Mouse (Mus musculus) liver, embryonic 15.5 days (tissue): ENCODE data around the gene Ankrd44. TPM values are rescaled to one million over a fixed set of nuclear protein-coding genes. Genes with fewer than 3 reads are reported as not detected.

Experiments
- ATAC-seq: fragments of 200-750 bp; cut with Nextera tagmentation; 2 replicates; pipeline ENCODE4 v1.8.0; 2017; ENCODE audit warnings: moderate number of reproducible peaks, mild to moderate bottlenecking, moderate library complexity; ENCODE audit not compliant: insufficient read depth
- H3K27ac ChIP-seq: fragments of 300-500 bp; sonication (generic); replicated peaks from 2 replicates; pipeline ENCODE4 v1.5.1; 2015; ENCODE audit warnings: mild to moderate bottlenecking, inconsistent platforms
- H3K27me3 ChIP-seq: fragments of 300-500 bp; sonication (generic); 2 replicates; pipeline ENCODE4 v1.6.1; 2015; ENCODE audit warnings: mild to moderate bottlenecking, inconsistent platforms
- H3K36me3 ChIP-seq: fragments of 300-500 bp; sonication (generic); replicated peaks from 2 replicates; pipeline ENCODE4 v1.6.1; 2015; ENCODE audit warnings: moderate library complexity, mild to moderate bottlenecking, inconsistent platforms
- H3K4me1 ChIP-seq: fragments of 300-500 bp; sonication (generic); replicated peaks from 2 replicates; pipeline ENCODE4 v1.6.1; 2015; ENCODE audit warnings: inconsistent platforms
- H3K4me2 ChIP-seq: fragments of 300-500 bp; sonication (generic); 2 replicates; pipeline ENCODE4 v1.6.1; 2015; ENCODE audit warnings: moderate library complexity, mild to moderate bottlenecking, inconsistent platforms
- H3K4me3 ChIP-seq: fragments of 300-500 bp; sonication (generic); replicated peaks from 2 replicates; pipeline ENCODE4 v1.5.1; 2015; ENCODE audit warnings: mild to moderate bottlenecking, inconsistent platforms
- H3K9ac ChIP-seq: fragments of 300-500 bp; sonication (generic); 2 replicates; pipeline ENCODE4 v1.6.1; 2015; ENCODE audit warnings: moderate library complexity, mild to moderate bottlenecking, inconsistent platforms
- H3K9me3 ChIP-seq: fragments of 300-500 bp; sonication (generic); replicated peaks from 2 replicates; pipeline ENCODE4 v1.6.1; 2016; ENCODE audit warnings: inconsistent platforms
- WGBS: fragments of 180-500 bp; shearing (Covaris S2); methylation state at CpG from one replicate; pipeline ENCODE4 v1.1.7; 2015; ENCODE audit warnings: mixed read lengths; ENCODE audit not compliant: insufficient replicate concordance; 5-methylcytosine and 5-hydroxymethylcytosine counted together
- polyA plus RNA-seq: library from polyadenylated mRNA; unstranded; fragments of >200 nt; fragmentation: Nextera tagmentation; extraction: Ambion mirVana; gene quantifications from 2 replicates; pipeline ENCODE4 v1.2.1, GENCODE M21; 2015

The Ankrd44 gene
- polyA plus RNA-seq, 1 experiment from 2014 or later: 3.7 TPM

GRCm38 (mm10) chr1:54860361-54860760, 65.8 kb downstream of the Ankrd44 start:
- no peak for ATAC-seq
- Histone ChIP-seq H3K9me3 (no peaks in the 10 kb centered on the region), H3K4me1 (peaks cover 10% of the 10 kb centered on the region; the same call in 1 of the 2 replicates), H3K9ac (no peak overlapping the region), H3K27ac (no peak overlapping the region), H3K27me3 (no peaks in the 10 kb centered on the region), H3K4me3 (no peak overlapping the region), H3K36me3 (no peaks in the 10 kb centered on the region), H3K4me2 (no peak overlapping the region)
- 42% methylated on average over 5 of the region's 5 CpGs for WGBS

GRCm38 (mm10) chr1:54859876-54860275, 66.3 kb downstream of the Ankrd44 start:
- H3K4me2 ChIP-seq: no peak overlapping the region
- H3K36me3 ChIP-seq: no peaks in the 10 kb centered on the region
- H3K9ac ChIP-seq: no peak overlapping the region
- ATAC-seq: no peak
- H3K4me1 ChIP-seq: peaks cover 7% of the 10 kb centered on the region; the same call in 1 of the 2 replicates
- no peak overlapping the region for H3K4me3 ChIP-seq
- no peak overlapping the region for H3K27ac ChIP-seq
- no peaks in the 10 kb centered on the region for H3K27me3 ChIP-seq
- H3K9me3 ChIP-seq: no peaks in the 10 kb centered on the region

DNA sequence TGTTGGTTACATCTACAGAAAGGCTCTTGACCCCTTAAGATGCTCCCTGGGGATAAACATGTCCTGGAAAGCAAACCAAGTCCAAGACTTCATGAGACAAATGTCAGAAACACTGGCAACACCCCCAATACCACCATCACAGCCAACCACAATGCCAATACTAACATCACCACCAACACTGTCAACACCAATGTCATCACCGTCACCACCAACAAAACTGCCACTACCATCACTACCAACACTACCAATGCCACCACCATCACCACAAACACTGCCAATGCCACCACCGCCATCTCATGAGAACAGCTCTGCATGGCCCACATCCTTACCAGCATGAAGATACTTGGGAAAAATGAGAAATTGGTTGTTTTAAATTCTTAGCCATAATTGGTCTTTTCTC, 67.3 kb downstream of the Ankrd44 start:
- Histone ChIP-seq H3K4me1 (peaks cover 7% of the 10 kb centered on the region; the same call in 1 of the 2 replicates), H3K4me2 (no peak overlapping the region), H3K36me3 (no peaks in the 10 kb centered on the region), H3K27ac (no peak overlapping the region), H3K4me3 (no peak overlapping the region), H3K9ac (no peak overlapping the region), H3K27me3 (no peaks in the 10 kb centered on the region), H3K9me3 (no peaks in the 10 kb centered on the region)
- 65% methylated on average over 2 of the region's 2 CpGs for WGBS
- ATAC-seq: no peak

DNA sequence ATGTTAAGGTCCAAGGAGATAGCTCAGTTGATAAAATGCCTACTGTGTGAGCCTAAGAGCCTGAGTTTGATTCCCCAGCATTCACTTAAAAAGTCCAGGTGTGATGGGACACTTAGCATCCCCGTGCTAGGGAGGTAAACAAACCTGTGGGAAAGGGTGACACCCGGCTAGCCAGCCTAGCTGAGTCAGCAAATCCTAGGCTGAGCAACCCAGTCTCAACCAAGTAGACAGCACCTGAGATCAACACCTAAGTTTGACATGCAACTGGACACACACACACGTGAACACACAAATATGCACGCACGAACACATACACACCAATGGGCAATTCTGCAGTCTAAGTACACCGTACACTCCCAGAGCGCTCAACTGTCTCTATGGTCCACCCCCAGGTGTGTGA, 69.7 kb downstream of the Ankrd44 start:
- WGBS: 70% methylated on average over 7 of the region's 7 CpGs
- ATAC-seq: no peak
- Histone ChIP-seq H3K27me3 (no peaks in the 10 kb centered on the region), H3K9ac (no peak overlapping the region), H3K9me3 (no peaks in the 10 kb centered on the region), H3K4me1 (0 out of 2 replicates have a peak, but pooled peaks cover 8% of the 10 kb centered on the region), H3K36me3 (no peaks in the 10 kb centered on the region), H3K4me2 (no peak overlapping the region), H3K4me3 (no peak overlapping the region), H3K27ac (no peak overlapping the region)

DNA sequence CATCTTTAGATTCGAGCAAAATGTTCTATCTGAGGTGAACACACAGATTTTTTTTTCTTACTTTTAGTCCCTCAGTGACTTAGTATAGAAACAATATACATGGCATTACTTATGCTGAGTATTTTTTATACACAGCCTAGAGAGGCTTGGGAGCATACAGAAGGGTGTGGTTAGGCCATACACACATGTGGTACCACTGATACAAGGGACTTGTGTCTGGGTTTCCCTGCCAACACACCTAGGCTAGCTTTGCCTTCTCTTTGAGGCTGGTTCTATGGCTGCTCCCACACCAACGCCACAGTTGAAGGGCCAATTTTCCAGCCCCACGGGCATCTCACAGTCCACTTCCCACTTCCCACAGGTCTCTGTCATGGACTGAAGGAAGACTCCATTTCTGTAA, 70.2 kb downstream of the Ankrd44 start:
- H3K36me3 ChIP-seq: no peaks in the 10 kb centered on the region
- H3K4me1 ChIP-seq: 0 out of 2 replicates have a peak, but pooled peaks cover 11% of the 10 kb centered on the region
- H3K27me3 ChIP-seq: no peaks in the 10 kb centered on the region
- no peak for ATAC-seq
- no peak overlapping the region for H3K27ac ChIP-seq
- no peak overlapping the region for H3K4me2 ChIP-seq
- 46% methylated on average over 3 of the region's 3 CpGs for WGBS
- H3K4me3 ChIP-seq: no peak overlapping the region
- H3K9ac ChIP-seq: no peak overlapping the region
- no peaks in the 10 kb centered on the region for H3K9me3 ChIP-seq

DNA sequence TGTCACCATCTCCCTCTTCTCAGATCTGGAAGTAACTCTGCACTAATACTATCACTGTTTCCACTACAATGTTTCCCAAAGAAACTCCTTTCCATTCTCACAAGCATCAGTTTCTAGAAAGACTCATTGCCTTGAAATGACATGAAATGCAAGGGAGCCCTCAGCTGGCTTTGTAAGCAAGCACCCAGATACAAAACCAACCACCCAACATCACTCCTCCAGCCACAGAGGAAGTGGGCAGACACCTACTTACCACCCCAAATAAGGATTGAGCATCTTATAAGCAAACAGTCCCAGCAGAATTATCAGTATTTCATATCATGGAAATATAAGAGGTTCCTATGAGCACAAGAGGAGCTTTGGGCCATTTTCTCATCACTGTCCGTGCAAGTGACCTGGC, 71.8 kb downstream of the Ankrd44 start:
- Histone ChIP-seq H3K4me2 (no peak overlapping the region), H3K27ac (no peak overlapping the region), H3K36me3 (no peaks in the 10 kb centered on the region), H3K4me1 (0 out of 2 replicates have a peak, but pooled peaks cover 14% of the 10 kb centered on the region), H3K4me3 (no peak overlapping the region), H3K9me3 (no peaks in the 10 kb centered on the region), H3K9ac (no peak overlapping the region), H3K27me3 (no peaks in the 10 kb centered on the region)
- WGBS: 64% methylated on average over 1 of the region's 1 CpGs
- no peak for ATAC-seq

DNA sequence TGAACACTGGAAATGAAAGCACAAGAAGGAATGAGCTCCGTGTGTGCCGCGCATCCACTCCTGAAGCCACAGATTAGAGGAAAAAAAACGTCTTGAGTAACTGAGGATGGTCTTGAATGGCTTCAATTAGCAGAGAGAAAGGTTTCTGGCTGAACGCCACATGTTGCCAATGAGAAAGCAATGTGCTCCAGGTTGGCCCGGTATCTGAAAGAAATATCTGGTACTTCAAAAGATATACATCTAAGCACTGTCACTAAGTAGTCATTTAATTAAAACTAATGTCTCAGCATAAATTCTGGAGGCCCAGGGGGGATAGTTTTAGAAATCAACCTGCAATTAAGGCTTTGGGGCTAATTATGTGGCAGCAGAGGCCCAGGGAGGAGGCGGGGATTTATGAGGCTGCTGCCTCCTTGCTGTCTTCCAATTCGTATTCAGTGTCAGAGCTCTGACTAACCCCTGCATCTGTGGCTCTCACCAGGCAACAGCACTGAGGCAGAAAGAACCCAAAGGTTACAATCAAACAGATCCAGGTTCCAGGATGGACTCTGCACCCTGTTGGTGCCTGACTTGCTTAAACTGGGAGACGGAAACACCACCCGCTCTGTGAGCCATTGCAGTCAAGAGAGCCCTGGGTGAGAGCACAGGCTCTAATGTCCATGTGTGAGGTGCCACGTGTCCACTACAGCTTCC, 72.7 kb downstream of the Ankrd44 start:
- WGBS: 63% methylated on average over 11 of the region's 11 CpGs
- no peaks in the 10 kb centered on the region for H3K36me3 ChIP-seq
- H3K9me3 ChIP-seq: no peaks in the 10 kb centered on the region
- H3K27ac ChIP-seq: no peak overlapping the region
- no peak overlapping the region for H3K4me3 ChIP-seq
- ATAC-seq: peak; percentile 50; the same call in 1 of the 2 replicates
- H3K4me1 ChIP-seq: 0 out of 2 replicates have a peak, but pooled peaks cover 14% of the 10 kb centered on the region
- H3K27me3 ChIP-seq: no peaks in the 10 kb centered on the region
- H3K4me2 ChIP-seq: no peak overlapping the region
- H3K9ac ChIP-seq: no peak overlapping the region

GRCm38 (mm10) chr1:54851610-54852009, 74.6 kb downstream of the Ankrd44 start:
- H3K9me3 ChIP-seq: no peaks in the 10 kb centered on the region

GRCm38 (mm10) chr1:54850077-54850476, 76.1 kb downstream of the Ankrd44 start:
- 66% methylated on average over 8 of the region's 8 CpGs for WGBS
- no peaks in the 10 kb centered on the region for H3K27me3 ChIP-seq
- no peaks in the 10 kb centered on the region for H3K36me3 ChIP-seq

More at GRCm38 (mm10) chr1:54851610-54852009, 74.6 kb downstream of the Ankrd44 start:
- Histone ChIP-seq H3K27me3 (no peaks in the 10 kb centered on the region), H3K4me2 (no peak overlapping the region), H3K4me3 (no peak overlapping the region), H3K9ac (no peak overlapping the region), H3K27ac (no peak overlapping the region), H3K36me3 (no peaks in the 10 kb centered on the region), H3K4me1 (peaks cover 17% of the 10 kb centered on the region; the same call in 1 of the 2 replicates)
- 63% methylated on average over 9 of the region's 9 CpGs for WGBS
- ATAC-seq: no peak

GRCm38 (mm10) chr1:54847238-54847637, 78.9 kb downstream of the Ankrd44 start:
- ATAC-seq: no peak
- Histone ChIP-seq H3K27me3 (no peaks in the 10 kb centered on the region), H3K4me1 (peaks cover 12% of the 10 kb centered on the region; the same call in 1 of the 2 replicates), H3K36me3 (no peaks in the 10 kb centered on the region), H3K4me3 (no peak overlapping the region), H3K9me3 (no peaks in the 10 kb centered on the region), H3K9ac (no peak overlapping the region), H3K27ac (no peak overlapping the region), H3K4me2 (no peak overlapping the region)
- WGBS: 64% methylated on average over 1 of the region's 1 CpGs

More at GRCm38 (mm10) chr1:54850077-54850476, 76.1 kb downstream of the Ankrd44 start:
- peak; percentile 43; the same call in 1 of the 2 replicates for ATAC-seq
- Histone ChIP-seq H3K4me3 (no peak overlapping the region), H3K27ac (no peak overlapping the region), H3K4me1 (peaks cover 15% of the 10 kb centered on the region; the same call in 1 of the 2 replicates), H3K4me2 (no peak overlapping the region), H3K9ac (no peak overlapping the region), H3K9me3 (no peaks in the 10 kb centered on the region)

GRCm38 (mm10) chr1:54846346-54847000, 79.7 kb downstream of the Ankrd44 start:
- no peaks in the 10 kb centered on the region for H3K9me3 ChIP-seq
- no peak overlapping the region for H3K27ac ChIP-seq
- H3K27me3 ChIP-seq: no peaks in the 10 kb centered on the region
- no peak for ATAC-seq
- H3K4me3 ChIP-seq: no peak overlapping the region
- H3K9ac ChIP-seq: no peak overlapping the region
- H3K4me1 ChIP-seq: peaks cover 13% of the 10 kb centered on the region; the same call in 1 of the 2 replicates
- H3K36me3 ChIP-seq: no peaks in the 10 kb centered on the region
- WGBS: 49% methylated on average over 5 of the region's 5 CpGs
- H3K4me2 ChIP-seq: no peak overlapping the region
